Mouse (Mus musculus): ENCODE data around the gene Gpt2.

- TF ChIP-seq POLR2A (IDR thresholded peaks at IDR 0.05; ENCODE audit: low read depth, low read length) (no peak), CTCF (conservative IDR thresholded peaks at IDR 0.05; ENCODE audit: insufficient read depth, insufficient read length, low read depth, low read length) (no peak)
Observed at GRCm38 (mm10) chr8:85563336-85563735, 71.0 kb downstream of the Gpt2 start.
